Mouse (Mus musculus) midbrain, embryonic 16.5 days (tissue): ENCODE data around the gene Fnd3c2. TPM values are rescaled to one million over a fixed set of nuclear protein-coding genes. Genes with fewer than 3 reads are reported as not detected.
"Not testable (repeated sequence)": the region's sequence is repeated elsewhere in the genome, so short reads cannot be mapped to it uniquely, and the experiment has no call there.

Experiments
- ATAC-seq: fragments of 200-750 bp; cut with Nextera tagmentation; 2 replicates; pipeline ENCODE4 v1.8.0; 2017; ENCODE audit warnings: moderate TSS enrichment
- H3K27ac ChIP-seq: fragments of 300-500 bp; sonication (generic); 2 replicates; pipeline ENCODE4 v1.5.1; 2014; ENCODE audit warnings: mild to moderate bottlenecking, low read length, mixed read lengths
- H3K27me3 ChIP-seq: fragments of 300-500 bp; sonication (generic); 2 replicates; pipeline ENCODE4 v1.6.1; 2014; ENCODE audit warnings: low read depth, low read length, mixed read lengths; ENCODE audit not compliant: control insufficient read depth, insufficient read depth
- H3K36me3 ChIP-seq: fragments of 300-500 bp; sonication (generic); 2 replicates; pipeline ENCODE4 v1.6.1; 2014; ENCODE audit warnings: mild to moderate bottlenecking, low read length, moderate library complexity, mixed read lengths; ENCODE audit not compliant: control insufficient read depth, insufficient read depth
- H3K4me1 ChIP-seq: fragments of 300-500 bp; sonication (generic); 2 replicates; pipeline ENCODE4 v1.6.1; 2014; ENCODE audit warnings: mild to moderate bottlenecking, low read length, mixed read lengths; ENCODE audit not compliant: control insufficient read depth, insufficient read depth
- H3K4me2 ChIP-seq: fragments of 300-500 bp; sonication (generic); 2 replicates; pipeline ENCODE4 v1.6.1; 2014; ENCODE audit warnings: mild to moderate bottlenecking, low read length, mixed read lengths
- H3K4me3 ChIP-seq: fragments of 300-500 bp; sonication (generic); 2 replicates; pipeline ENCODE4 v1.5.1; 2014; ENCODE audit warnings: low read depth, mild to moderate bottlenecking, low read length, moderate library complexity, mixed read lengths
- H3K9ac ChIP-seq: fragments of 300-500 bp; sonication (generic); 2 replicates; pipeline ENCODE4 v1.6.1; 2014; ENCODE audit warnings: low read depth, low read length, mixed read lengths
- H3K9me3 ChIP-seq: fragments of 300-500 bp; sonication (generic); replicated peaks from 2 replicates; pipeline ENCODE4 v1.6.1; 2014; ENCODE audit warnings: mild to moderate bottlenecking, low read length, mixed read lengths; ENCODE audit not compliant: control insufficient read depth, poor library complexity, severe bottlenecking
- WGBS: fragments of 180-500 bp; shearing (Covaris S2); extraction: QIAGEN DNeasy Blood & Tissue Kit; methylation state at CpG from one replicate; pipeline ENCODE4 v1.1.7; 2014; 5-methylcytosine and 5-hydroxymethylcytosine counted together
- polyA plus RNA-seq: library from polyadenylated mRNA; unstranded; fragments of >200 nt; fragmentation: Nextera tagmentation; extraction: Ambion mirVana; gene quantifications from 2 replicates; pipeline ENCODE4 v1.2.1, GENCODE M21; 2015

The Fnd3c2 gene
- not detected in 2 replicates for polyA plus RNA-seq

- no peak within 1 kb of the TSS for H3K4me3 ChIP-seq
- H3K27me3 ChIP-seq, result no peaks in the 10 kb centered on the region
- H3K36me3 ChIP-seq, result no peaks in the 10 kb centered on the region
- H3K9ac ChIP-seq, result no peak within 1 kb of the TSS
- 90% methylated on average over 4 of the region's 4 CpGs for WGBS
- no peak within 1 kb of the TSS for H3K27ac ChIP-seq
- ATAC-seq, result no peak
- H3K4me1 ChIP-seq, result no peaks in the 10 kb centered on the region
- H3K9me3 ChIP-seq, result no peaks in the 10 kb centered on the region
- no peak within 1 kb of the TSS for H3K4me2 ChIP-seq
These were observed at the start of gene Fnd3c2 for GRCm38 (mm10) chrX:106255276-106255675. Fnd3c2 (minus strand) TSS chrX:106255376.

- no peaks in the 10 kb centered on the region for H3K4me1 ChIP-seq
- ATAC-seq, result no peak
- no peaks in the 10 kb centered on the region for H3K9me3 ChIP-seq
- no peak overlapping the region for H3K4me2 ChIP-seq
- no peaks in the 10 kb centered on the region for H3K27me3 ChIP-seq
- H3K9ac ChIP-seq, result no peak overlapping the region
- no peak overlapping the region for H3K27ac ChIP-seq
- no peaks in the 10 kb centered on the region for H3K36me3 ChIP-seq
- no peak overlapping the region for H3K4me3 ChIP-seq
- WGBS, result 96% methylated on average over 2 of the region's 2 CpGs
These were observed 29.3 kb upstream of the Fnd3c2 start for GRCm38 (mm10) chrX:106284441-106284840.

GRCm38 (mm10) chrX:106221058-106221457, 34.1 kb downstream of the Fnd3c2 start, which contains the start of gene Taf9b:
Taf9b (minus strand) TSS chrX:106221158.
- ATAC-seq, result no peak
- peak within 1 kb of the TSS; percentile 47 for H3K4me2 ChIP-seq
- 97% methylated on average over 20 of the region's 25 CpGs for WGBS

DNA sequence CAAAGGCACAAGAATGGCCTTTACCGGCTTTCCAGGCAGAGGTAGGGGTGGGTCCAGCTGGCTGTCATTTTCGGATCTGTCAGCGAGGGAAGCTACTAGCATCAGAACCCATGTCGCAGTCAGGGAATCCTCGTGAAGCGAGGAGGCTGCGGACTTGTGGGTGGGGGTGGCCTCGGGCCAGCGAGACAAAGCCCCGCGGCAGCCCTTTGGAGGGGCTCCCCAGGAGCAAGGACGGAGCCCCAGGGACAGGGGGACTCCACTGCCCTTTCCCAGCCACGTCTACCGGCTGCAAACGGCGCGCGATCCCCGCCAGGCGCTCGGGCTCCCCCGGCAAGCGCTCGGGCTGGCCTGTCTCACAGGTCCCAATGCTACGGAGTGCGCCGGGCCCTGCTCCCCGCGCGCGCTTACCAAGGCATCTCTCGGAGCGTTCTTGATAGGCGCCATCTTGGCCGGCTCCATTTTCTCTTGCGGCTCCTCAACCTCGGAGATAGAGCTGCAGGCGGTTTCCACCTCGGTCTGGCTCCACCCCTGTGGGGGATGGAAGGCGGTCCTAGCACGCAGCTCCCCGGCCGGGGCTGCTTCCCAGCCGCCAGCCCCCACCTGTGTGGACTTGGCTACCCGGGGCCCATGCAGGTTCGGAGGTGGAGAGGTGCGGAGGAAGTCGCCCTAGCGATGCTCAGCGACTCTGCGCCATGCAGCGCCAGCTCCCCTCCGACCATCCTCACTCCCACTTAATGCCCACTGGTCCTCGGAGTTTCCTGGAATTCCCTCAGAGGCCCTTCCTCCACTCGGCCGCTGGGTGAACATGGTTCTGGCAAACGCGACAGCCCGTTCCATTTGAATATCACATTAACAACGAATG, 35.8 kb downstream of the Fnd3c2 start:
- peak overlapping the region; percentile 92 for H3K27ac ChIP-seq
- WGBS, result 20% methylated on average over 60 of the region's 60 CpGs
- ATAC-seq, result peak; percentile 98
- H3K4me1 ChIP-seq, result no peaks in the 10 kb centered on the region
- H3K27me3 ChIP-seq, result no peaks in the 10 kb centered on the region
- H3K9ac ChIP-seq, result peak overlapping the region; percentile 77
- H3K4me2 ChIP-seq, result peak overlapping the region; percentile 47
- H3K36me3 ChIP-seq, result no peaks in the 10 kb centered on the region
- 0 out of 2 replicates have a peak, but pooled peaks cover 5% of the 10 kb centered on the region for H3K9me3 ChIP-seq
- peak overlapping the region; percentile 56 for H3K4me3 ChIP-seq

More at GRCm38 (mm10) chrX:106221058-106221457, 34.1 kb downstream of the Fnd3c2 start, which contains the start of gene Taf9b:
- Histone ChIP-seq H3K36me3 (no peaks in the 10 kb centered on the region), H3K4me1 (no peaks in the 10 kb centered on the region), H3K27ac (peak within 1 kb of the TSS; percentile 92), H3K9ac (peak within 1 kb of the TSS; percentile 77), H3K9me3 (0 out of 2 replicates have a peak, but pooled peaks cover 5% of the 10 kb centered on the region), H3K4me3 (peak within 1 kb of the TSS; percentile 56), H3K27me3 (no peaks in the 10 kb centered on the region)

GRCm38 (mm10) chrX:106209100-106209499, 46.1 kb downstream of the Fnd3c2 start:
- no peaks in the 10 kb centered on the region for H3K4me1 ChIP-seq
- no peak overlapping the region for H3K4me3 ChIP-seq
- no peaks in the 10 kb centered on the region for H3K27me3 ChIP-seq
- no peak overlapping the region for H3K9ac ChIP-seq
- H3K27ac ChIP-seq, result no peak overlapping the region
- 89% methylated on average over 2 of the region's 2 CpGs for WGBS
- no peak for ATAC-seq
- no peak overlapping the region for H3K4me2 ChIP-seq
- no peaks in the 10 kb centered on the region for H3K9me3 ChIP-seq
- H3K36me3 ChIP-seq, result no peaks in the 10 kb centered on the region

DNA sequence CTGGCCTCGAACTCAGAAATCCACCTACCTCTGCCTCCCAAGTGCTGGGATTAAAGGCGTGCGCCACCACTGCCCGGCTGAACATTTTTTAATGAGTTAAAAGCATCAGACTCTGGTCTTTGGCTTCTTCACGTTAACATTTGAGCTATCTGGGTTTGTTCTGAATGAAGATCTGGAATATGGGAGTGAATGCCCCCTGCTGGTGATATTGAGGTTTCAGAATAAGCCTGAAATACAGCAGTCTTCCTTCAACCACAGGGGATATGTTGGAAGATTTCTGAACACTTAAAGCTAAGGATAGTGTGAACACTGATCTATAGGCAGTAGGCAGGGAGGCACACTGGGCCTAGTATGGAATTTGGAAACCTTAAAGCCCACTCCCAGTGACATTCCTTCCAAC, 56.3 kb downstream of the Fnd3c2 start:
- no peaks in the 10 kb centered on the region for H3K27me3 ChIP-seq
- H3K4me3 ChIP-seq, result no peak overlapping the region
- no peak overlapping the region for H3K27ac ChIP-seq
- H3K36me3 ChIP-seq, result no peaks in the 10 kb centered on the region
- H3K9me3 ChIP-seq, result no peaks in the 10 kb centered on the region
- ATAC-seq, result no peak
- WGBS, result 83% methylated on average over 5 of the region's 5 CpGs
- no peaks in the 10 kb centered on the region for H3K4me1 ChIP-seq
- no peak overlapping the region for H3K9ac ChIP-seq
- H3K4me2 ChIP-seq, result no peak overlapping the region

- H3K4me2 ChIP-seq, result no peak overlapping the region
- no peak for ATAC-seq
- no peaks in the 10 kb centered on the region for H3K4me1 ChIP-seq
- H3K9ac ChIP-seq, result no peak overlapping the region
- H3K27ac ChIP-seq, result no peak overlapping the region
- H3K9me3 ChIP-seq, result no peaks in the 10 kb centered on the region
- WGBS, result 63% methylated on average over 5 of the region's 5 CpGs
- H3K4me3 ChIP-seq, result no peak overlapping the region
- no peaks in the 10 kb centered on the region for H3K36me3 ChIP-seq
- no peaks in the 10 kb centered on the region for H3K27me3 ChIP-seq
These were observed 57.9 kb downstream of the Fnd3c2 start for GRCm38 (mm10) chrX:106197308-106197707.

GRCm38 (mm10) chrX:106194361-106194760, 60.8 kb downstream of the Fnd3c2 start:
- not testable (repeated sequence) for H3K27me3 ChIP-seq, H3K9ac ChIP-seq, H3K9me3 ChIP-seq, H3K4me1 ChIP-seq, H3K27ac ChIP-seq, ATAC-seq, H3K4me2 ChIP-seq, H3K4me3 ChIP-seq, H3K36me3 ChIP-seq
- WGBS, result 90% methylated on average over 6 of the region's 6 CpGs

- H3K4me3 ChIP-seq, result no peak overlapping the region
- peaks cover 15% of the 10 kb centered on the region for H3K4me1 ChIP-seq
- no peak for ATAC-seq
- WGBS, result 26% methylated on average over 4 of the region's 4 CpGs
- peak overlapping the region; percentile 23; the same call in 1 of the 2 replicates for H3K4me2 ChIP-seq
- no peak overlapping the region for H3K27ac ChIP-seq
- no peak overlapping the region for H3K9ac ChIP-seq
- H3K36me3 ChIP-seq, result no peaks in the 10 kb centered on the region
- no peaks in the 10 kb centered on the region for H3K9me3 ChIP-seq
- H3K27me3 ChIP-seq, result no peaks in the 10 kb centered on the region
These were observed 65.1 kb downstream of the Fnd3c2 start for GRCm38 (mm10) chrX:106190091-106190490.
